ENCODE assay signal across 8 mouse cellular contexts in the genomic region with DNA sequence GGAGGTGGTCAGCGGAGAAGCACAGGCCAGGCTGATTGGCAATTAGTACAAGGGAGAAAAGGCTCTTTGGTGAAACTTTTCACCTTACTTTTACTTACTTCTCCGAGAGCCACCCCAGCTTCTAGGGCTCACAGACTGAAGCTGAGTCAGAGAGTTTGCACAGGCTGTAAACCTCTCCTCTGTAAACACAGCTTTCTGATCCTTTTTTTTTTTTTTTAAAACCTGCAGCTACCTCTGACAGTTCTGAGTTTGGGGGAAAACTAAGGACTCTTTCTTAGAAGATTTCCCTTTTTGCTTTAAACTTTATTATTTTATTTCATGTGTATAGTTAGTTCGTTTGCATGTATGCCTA. TPM values are rescaled to one million over a fixed set of nuclear protein-coding genes. Genes with fewer than 3 reads are reported as not detected.
DNase-seq lines count a peak whose midpoint lies in the region; ATAC-seq lines count a peak whose summit lies in the region.

No protein-coding gene starts in this region.

- H3K4me3 ChIP-seq in kidney, embryonic 16.5 days (ENCODE audit: low read length): peak overlapping the region; percentile 59
- H3K4me3 ChIP-seq in hindbrain, embryonic 15.5 days: peak overlapping the region; percentile 44
- no peak overlapping the region; the same call in 1 of the 2 replicates for H3K4me3 ChIP-seq in midbrain, embryonic 16.5 days (ENCODE audit: low read depth, low read length)

- H3K4me1 ChIP-seq in kidney, embryonic 16.5 days (ENCODE audit: insufficient read depth, low read length): no peaks in the 10 kb centered on the region; the same call in 1 of the 2 replicates
- H3K4me1 ChIP-seq in hindbrain, embryonic 15.5 days (replicated peaks): peaks cover 6% of the 10 kb centered on the region
- H3K4me1 ChIP-seq in midbrain, embryonic 16.5 days (ENCODE audit: control insufficient read depth, insufficient read depth, low read length): peaks cover 5% of the 10 kb centered on the region

- WGBS in kidney, embryonic 16.5 days: 29% methylated on average over 3 of the region's 3 CpGs
- 35% methylated on average over 3 of the region's 3 CpGs for WGBS in hindbrain, embryonic 15.5 days
- WGBS in midbrain, embryonic 16.5 days: 35% methylated on average over 3 of the region's 3 CpGs

- H3K4me2 ChIP-seq in kidney, embryonic 16.5 days (replicated peaks; ENCODE audit: low read depth, low read length): peak overlapping the region; percentile 92
- peak overlapping the region; percentile 91 for H3K4me2 ChIP-seq in hindbrain, embryonic 15.5 days
- peak overlapping the region; percentile 91 for H3K4me2 ChIP-seq in midbrain, embryonic 16.5 days (ENCODE audit: low read length)

- DNase-seq in kidney, adult 9 months: no peak
- peak; percentile 5 for DNase-seq in brain, adult 2 months (ENCODE audit: low read depth, low spot score)
- no peak for DNase-seq in thymus, postnatal 4 days
- DNase-seq in urinary bladder, postnatal 25 days (ENCODE audit: low spot score): no peak

- H3K9me3 ChIP-seq in kidney, embryonic 16.5 days (ENCODE audit: low read length): no peaks in the 10 kb centered on the region
- no peaks in the 10 kb centered on the region for H3K9me3 ChIP-seq in hindbrain, embryonic 15.5 days
- no peaks in the 10 kb centered on the region for H3K9me3 ChIP-seq in midbrain, embryonic 16.5 days (replicated peaks; ENCODE audit: control insufficient read depth, low read length, poor library complexity, severe bottlenecking)

- H3K27ac ChIP-seq in kidney, embryonic 16.5 days (ENCODE audit: low read length): no peak overlapping the region
- no peak overlapping the region for H3K27ac ChIP-seq in hindbrain, embryonic 15.5 days (replicated peaks)
- no peak overlapping the region for H3K27ac ChIP-seq in midbrain, embryonic 16.5 days (ENCODE audit: low read length)

- no peak for ATAC-seq in kidney, embryonic 16.5 days (ENCODE audit: low FRiP score, low TSS enrichment)
- no peak for ATAC-seq in hindbrain, embryonic 15.5 days (ENCODE audit: low FRiP score, low read depth)
- no peak for ATAC-seq in midbrain, embryonic 16.5 days
- no peak for ATAC-seq in CD4-positive, CD25-positive, alpha-beta regulatory T cell, adult 4 months

- H3K27me3 ChIP-seq in kidney, embryonic 16.5 days (ENCODE audit: insufficient read depth, low read length): peaks cover 20% of the 10 kb centered on the region
- H3K27me3 ChIP-seq in hindbrain, embryonic 15.5 days: peaks cover 18% of the 10 kb centered on the region
- peaks cover 15% of the 10 kb centered on the region for H3K27me3 ChIP-seq in midbrain, embryonic 16.5 days (ENCODE audit: control insufficient read depth, insufficient read depth, low read depth, low read length)

- H3K36me3 ChIP-seq in kidney, embryonic 16.5 days (ENCODE audit: insufficient read depth, low read length): no peaks in the 10 kb centered on the region
- no peaks in the 10 kb centered on the region for H3K36me3 ChIP-seq in hindbrain, embryonic 15.5 days
- H3K36me3 ChIP-seq in midbrain, embryonic 16.5 days (ENCODE audit: control insufficient read depth, insufficient read depth, low read length): no peaks in the 10 kb centered on the region

- H3K9ac ChIP-seq in kidney, embryonic 16.5 days (replicated peaks; ENCODE audit: low read length): peak overlapping the region; percentile 71
- H3K9ac ChIP-seq in hindbrain, embryonic 15.5 days: no peak overlapping the region
- H3K9ac ChIP-seq in midbrain, embryonic 16.5 days (ENCODE audit: low read depth, low read length): no peak overlapping the region

RNA-seq across cellular contexts. Expression of a gene that starts 0.7 kb away (rescaled TPM):
- polyA plus RNA-seq in kidney, embryonic 16.5 days (2015; fragmentation: Nextera tagmentation; extraction: Ambion mirVana): 19.9 and 27.0 TPM in 2 replicates
- polyA plus RNA-seq in hindbrain, embryonic 15.5 days (2015; fragmentation: Nextera tagmentation; extraction: Ambion mirVana): 2.9 and 3.1 TPM in 2 replicates
- 2.4 and 3.1 TPM in 2 replicates for polyA plus RNA-seq in midbrain, embryonic 16.5 days (2015; fragmentation: Nextera tagmentation; extraction: Ambion mirVana)
- 10 to 100 TPM; 16.3 to 17.1 TPM for polyA plus RNA-seq in CD4-positive, CD25-positive, alpha-beta regulatory T cell, adult 4 months (2017; shearing (Covaris generic))

RNA-seq across cellular contexts. Expression of a gene that starts 27.5 kb away (rescaled TPM):
- polyA plus RNA-seq in kidney, embryonic 16.5 days (2015; fragmentation: Nextera tagmentation; extraction: Ambion mirVana): 59.4 and 63.5 TPM in 2 replicates
- 86.6 and 91.7 TPM in 2 replicates for polyA plus RNA-seq in hindbrain, embryonic 15.5 days (2015; fragmentation: Nextera tagmentation; extraction: Ambion mirVana)
- polyA plus RNA-seq in midbrain, embryonic 16.5 days (2015; fragmentation: Nextera tagmentation; extraction: Ambion mirVana): 108 and 114 TPM in 2 replicates
- polyA plus RNA-seq in CD4-positive, CD25-positive, alpha-beta regulatory T cell, adult 4 months (2017; shearing (Covaris generic)): 10 to 100 TPM; 36.3 to 66.5 TPM
